Mouse (Mus musculus) cerebellum, adult 11 months (tissue): ENCODE measurements around the gene Npr2.

Source experiments
- DNase-seq: peaks from one replicate; pipeline ENCODE4 v3.0.0; 2022

Gene Npr2

GRCm38 (mm10) chr4:43673703-43674102 lies 42.0 kb downstream of the Npr2 start:
- no peak for DNase-seq

GRCm38 (mm10) chr4:43674974-43675373 lies 43.2 kb downstream of the Npr2 start:
- no peak for DNase-seq

- DNase-seq, result no peak
Observed at GRCm38 (mm10) chr4:43675608-43676007, 43.9 kb downstream of the Npr2 start.

- no peak for DNase-seq
Observed at GRCm38 (mm10) chr4:43678541-43678940, 46.8 kb downstream of the Npr2 start.

GRCm38 (mm10) chr4:43679416-43680043 lies 47.8 kb downstream of the Npr2 start:
- no peak for DNase-seq

GRCm38 (mm10) chr4:43690021-43690420 lies 58.3 kb downstream of the Npr2 start:
- DNase-seq, result no peak

- no peak for DNase-seq
Observed at GRCm38 (mm10) chr4:43691026-43691425, 59.3 kb downstream of the Npr2 start.

GRCm38 (mm10) chr4:43693806-43694241 lies 62.1 kb downstream of the Npr2 start:
- no peak for DNase-seq

GRCm38 (mm10) chr4:43694439-43695248 lies 62.9 kb downstream of the Npr2 start:
- no peak for DNase-seq

- DNase-seq, result no peak
Observed at GRCm38 (mm10) chr4:43695249-43695671, 63.5 kb downstream of the Npr2 start.

GRCm38 (mm10) chr4:43696561-43696960 lies 64.8 kb downstream of the Npr2 start:
- DNase-seq, result peak; percentile 49

GRCm38 (mm10) chr4:43700707-43701106 lies 69.0 kb downstream of the Npr2 start, which contains the start of gene Olfr70:
Olfr70 (minus strand) TSS chr4:43700807.
- no peak for DNase-seq
